Mouse (Mus musculus) NIH3T3 (cell line): Measurements from ENCODE around the gene Hnrnpd.

Experiments
- DNase-seq: peaks from one replicate; pipeline ENCODE4 v3.0.0-alpha.2; 2012; ENCODE audit warnings: low read depth

Gene Hnrnpd

DNA sequence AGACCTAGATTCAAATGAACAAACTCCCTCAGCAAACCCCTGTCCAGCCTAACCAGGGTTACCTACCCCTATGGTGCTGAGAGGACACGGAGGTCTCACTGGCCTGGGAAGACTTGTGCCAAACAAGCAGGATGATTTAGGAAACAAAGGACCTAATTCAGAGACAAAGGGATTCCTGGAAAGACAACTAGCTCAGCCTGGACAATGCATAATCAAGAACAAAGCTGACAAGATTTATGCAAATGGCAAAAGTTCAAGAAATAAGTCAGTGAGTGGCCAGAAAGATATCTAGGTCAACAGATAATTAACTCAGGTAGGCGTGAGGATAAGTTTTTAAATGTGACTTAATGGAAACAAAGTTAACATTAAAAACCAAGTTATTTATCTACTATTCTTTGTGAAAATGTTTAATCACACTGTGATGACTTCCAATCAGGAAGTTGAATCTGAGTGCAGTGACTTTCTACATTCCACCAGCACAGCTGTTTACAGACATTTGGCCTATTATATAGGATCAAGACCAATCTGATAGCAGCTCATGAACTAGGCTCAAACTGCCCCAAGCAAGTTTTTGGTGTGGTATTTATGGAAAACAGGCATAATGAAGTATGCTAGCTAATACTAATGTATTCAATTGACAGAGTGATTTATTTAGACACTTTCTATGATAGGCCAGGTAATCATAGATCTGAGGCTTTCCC, 19.4 kb downstream of the Hnrnpd start:
- no peak for DNase-seq

DNA sequence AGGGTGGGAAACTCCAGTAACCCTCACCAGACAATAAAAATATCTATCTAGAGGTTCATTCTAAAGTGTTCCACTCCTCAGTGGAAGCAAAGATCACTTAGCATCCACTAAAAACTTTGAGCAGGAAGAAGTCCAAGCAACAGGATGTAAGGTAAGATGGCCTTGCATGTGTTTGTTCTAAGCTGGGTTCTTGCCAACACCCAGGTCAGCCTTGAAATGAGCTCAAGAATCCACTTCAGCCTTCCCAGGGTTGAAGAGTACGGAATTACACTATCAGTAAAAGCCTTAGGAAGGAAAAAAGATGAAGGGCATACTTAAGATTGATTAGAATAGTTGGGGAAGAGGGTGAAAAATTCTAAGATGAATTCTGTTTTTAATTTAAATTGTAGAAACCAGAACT, 20.1 kb downstream of the Hnrnpd start:
- DNase-seq, result no peak

DNA sequence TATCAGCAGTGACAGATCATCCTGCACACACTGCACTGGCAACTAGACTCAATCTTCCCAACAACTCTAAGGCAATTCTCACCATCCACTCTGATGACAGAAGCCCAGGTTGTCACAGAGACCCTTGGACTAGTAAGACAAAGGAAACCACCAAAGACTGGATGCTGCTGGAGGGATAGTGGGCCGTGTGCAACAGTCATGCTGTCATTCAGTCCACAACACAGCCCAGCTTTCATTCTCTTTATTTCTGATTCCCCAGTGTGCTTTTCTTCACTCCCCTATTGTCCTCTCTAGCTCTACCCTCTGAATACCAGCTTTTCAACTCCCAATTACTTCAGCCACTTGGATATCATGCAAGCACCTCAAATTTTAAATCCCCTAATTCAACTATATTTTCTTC, 24.9 kb downstream of the Hnrnpd start:
- DNase-seq, result no peak

DNA sequence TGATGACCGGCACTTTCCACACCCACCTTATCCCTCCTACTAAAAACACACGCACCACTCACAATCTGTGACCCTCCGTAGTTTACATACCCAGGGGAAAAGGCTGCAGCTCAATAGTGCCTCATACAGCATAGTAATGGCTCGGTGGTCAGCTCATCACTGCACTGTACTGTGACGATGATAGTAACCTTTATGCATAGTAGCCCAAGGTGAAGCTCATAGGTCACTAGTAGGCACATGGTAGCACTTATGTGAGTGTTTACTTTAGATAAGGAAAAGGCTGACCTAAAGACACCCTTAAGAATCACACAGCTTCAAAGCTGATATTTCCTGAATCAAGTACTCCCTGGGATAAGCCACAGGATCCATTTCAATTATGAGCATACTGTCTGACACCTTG, 26.2 kb downstream of the Hnrnpd start:
- DNase-seq, result no peak

DNA sequence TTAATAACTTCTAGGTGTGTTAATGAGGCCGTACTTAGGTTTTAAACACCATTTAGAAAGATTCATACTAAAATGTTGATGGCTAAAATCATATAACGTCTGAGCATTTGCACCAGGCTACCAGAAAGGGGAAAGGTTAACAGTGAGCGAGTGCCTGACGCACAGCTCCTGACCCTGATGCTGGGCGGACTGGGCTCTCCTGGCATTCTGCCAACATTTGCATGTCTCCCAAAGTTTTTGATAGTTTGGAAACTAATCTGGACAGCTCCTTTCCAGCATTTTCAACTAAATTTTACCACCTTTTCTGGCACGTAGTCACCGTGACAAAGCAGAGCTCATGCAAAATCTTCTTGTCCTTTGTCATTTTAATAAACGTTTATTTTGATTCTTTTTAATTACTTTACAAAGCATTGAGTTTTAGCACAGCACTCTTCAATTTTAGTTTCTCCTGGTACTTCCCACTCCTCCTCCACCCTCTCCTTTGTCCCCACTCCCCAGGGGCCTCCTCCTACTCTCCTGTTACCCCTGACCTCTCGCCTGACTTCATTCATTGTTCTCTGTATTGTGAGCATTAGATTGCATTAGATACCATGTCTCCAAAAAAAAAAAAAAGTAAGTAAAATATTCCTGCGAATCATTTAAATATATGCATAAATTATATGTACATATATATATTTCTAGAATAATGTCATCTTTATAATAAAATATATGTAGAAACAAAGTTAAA, 36.8 kb downstream of the Hnrnpd start:
- DNase-seq, result no peak

DNA sequence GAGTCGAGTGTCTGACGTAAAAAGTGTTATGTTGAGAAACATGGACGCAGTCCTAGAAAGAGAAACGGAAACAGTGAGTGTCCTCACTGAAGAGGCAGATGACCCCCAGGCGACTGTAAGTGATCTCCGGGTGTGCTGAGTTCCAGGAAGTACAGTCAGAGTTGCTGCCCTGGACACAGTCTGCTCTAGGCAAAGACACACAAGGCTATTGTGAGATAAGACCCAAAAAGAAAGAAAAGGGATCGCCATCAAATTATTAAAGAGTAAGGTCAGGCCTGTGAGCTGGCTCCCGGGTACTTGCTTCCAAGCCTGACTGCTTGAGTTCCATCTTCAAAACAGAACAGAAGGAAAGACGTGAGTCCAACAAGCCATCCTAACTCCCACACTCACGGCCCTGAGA, 37.5 kb downstream of the Hnrnpd start:
- no peak for DNase-seq

DNA sequence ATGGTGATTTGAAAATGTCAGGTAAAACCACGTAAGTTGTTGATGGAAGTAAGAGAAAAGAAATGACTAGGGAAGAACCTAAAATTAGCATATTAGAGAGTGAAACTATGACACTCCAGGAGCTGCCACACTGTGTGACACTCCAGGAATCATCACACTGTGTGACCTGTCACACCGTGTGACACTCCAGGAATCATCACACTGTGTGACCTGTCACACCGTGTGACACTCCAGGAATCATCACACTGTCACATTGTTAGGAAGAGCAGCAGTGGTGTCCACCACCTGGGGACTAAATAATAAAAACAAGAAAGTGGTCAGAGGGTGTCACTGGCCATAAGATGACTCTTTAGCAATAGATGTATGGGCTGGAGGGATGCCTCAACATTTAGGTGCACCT, 39.3 kb downstream of the Hnrnpd start:
- no peak for DNase-seq

DNA sequence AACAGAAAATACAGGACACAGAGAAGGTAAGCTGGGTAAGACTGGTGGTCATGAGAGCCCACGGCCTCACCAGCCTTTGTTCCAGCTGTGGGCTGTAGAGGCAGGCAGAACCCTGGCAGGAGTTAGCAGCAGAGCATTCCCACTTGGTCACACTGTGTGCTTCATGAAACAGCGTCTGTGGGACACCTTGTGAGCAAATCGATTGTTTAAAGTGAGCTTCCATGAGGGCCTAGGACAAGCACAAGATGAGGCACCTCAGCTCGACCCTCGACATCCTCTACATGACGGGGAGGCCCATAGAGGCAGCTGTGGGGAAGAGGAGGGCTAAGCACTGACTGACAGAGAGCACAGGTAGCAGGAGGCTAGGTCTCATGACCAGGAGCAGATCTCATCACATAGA, 46.8 kb downstream of the Hnrnpd start:
- no peak for DNase-seq

DNA sequence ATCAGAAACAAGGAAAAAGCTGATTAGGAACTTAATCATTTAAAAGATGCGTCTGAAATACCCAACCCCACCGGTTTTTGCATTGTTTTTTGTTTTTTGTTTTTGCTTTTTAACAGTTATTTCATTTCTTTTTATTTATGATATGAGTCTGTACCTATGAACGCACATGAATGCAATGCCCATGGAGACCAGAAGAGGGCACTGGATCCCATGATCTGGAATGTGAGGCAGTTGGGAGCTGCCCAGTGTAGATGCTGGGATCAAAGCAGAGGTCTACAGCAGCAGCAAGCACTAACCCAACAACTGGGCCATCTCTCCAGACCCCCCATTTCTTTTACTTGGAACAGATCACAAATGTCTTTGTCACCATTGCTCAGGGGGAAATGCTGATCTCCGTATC, 50.8 kb downstream of the Hnrnpd start:
- peak; percentile 79 for DNase-seq

DNA sequence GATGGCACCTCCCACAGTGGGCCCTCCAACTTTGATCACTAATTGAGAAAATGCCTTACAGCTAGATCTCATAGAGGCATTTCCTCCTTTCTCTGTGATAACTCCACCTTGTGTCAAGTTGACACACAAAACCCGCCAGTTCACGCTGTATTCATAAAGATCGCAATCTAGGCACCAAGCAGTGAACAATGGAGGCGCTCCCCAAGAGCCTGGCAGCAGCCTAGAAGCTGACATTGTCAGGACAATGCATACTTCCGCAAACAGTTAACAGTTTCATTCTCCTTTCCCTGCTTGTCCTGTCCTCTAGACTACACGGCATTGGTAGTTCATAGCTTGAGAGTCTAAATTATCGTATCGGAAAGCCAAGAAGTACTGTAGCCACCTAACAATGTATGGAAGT, 56.7 kb downstream of the Hnrnpd start:
- no peak for DNase-seq

DNA sequence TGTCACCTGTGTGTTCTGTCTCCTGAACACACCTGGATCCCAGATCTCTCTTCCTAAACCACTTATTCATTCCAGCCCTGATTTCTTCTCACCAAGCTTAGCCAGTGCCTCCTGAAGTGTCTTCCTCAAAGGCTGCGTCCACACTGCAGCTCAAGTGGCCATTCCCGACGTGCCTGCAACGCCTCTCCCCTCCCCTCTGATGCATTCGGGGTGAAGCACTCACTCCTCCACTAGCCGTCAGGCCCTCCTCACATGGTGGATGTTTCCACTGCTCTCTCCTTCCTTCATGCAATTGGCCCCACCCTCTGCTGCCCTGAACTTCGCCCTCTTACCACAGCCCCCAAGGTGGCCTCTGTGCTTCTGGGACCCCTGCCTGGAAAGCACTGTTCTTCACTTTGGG, 63.2 kb downstream of the Hnrnpd start:
- DNase-seq, result no peak

DNA sequence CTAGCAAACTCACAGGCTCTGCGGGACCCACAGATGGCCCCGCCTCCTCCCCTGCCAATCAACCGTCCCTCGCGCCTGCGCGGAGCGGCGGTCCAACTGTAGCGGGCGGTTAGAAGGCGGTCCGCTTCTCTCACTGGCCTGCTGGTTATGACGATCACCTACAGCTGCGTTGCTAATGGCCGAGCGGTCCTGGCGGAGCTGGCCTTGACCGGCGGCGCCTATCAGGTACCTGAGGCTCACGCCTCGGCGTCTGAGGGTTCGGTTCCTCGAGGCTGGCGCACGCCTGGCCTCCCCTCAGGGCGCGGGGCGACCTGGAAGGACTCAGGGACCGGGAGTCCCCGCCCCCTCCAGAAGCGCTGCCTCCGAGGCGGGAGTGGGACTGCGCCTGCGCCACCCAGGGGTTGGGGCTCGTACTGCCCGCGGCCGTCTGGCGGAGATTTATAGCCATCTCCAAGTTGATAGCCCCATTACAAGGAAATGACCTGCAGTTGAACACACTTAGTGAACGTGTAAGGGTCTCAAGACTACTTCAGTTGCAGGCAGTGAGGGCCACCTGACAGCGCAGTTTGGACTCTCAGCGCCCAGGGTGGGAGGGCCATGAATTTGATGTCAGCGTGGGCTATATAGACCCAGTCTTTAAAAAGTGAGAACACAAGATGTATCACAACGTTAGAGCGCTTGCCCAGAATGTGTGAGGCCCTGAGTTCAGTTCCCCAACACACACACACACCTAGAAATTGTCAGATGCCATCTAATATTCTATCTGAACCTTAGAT, 72.4 kb downstream of the Hnrnpd start, which contains the start of gene Vamp9:
Gene Vamp9, plus strand, starts transcription at position 74 of the 776 bp plus-strand sequence.
- no peak for DNase-seq
